Mouse (Mus musculus): ENCODE results near the gene Ube2q1.

Gene Ube2q1

DNA sequence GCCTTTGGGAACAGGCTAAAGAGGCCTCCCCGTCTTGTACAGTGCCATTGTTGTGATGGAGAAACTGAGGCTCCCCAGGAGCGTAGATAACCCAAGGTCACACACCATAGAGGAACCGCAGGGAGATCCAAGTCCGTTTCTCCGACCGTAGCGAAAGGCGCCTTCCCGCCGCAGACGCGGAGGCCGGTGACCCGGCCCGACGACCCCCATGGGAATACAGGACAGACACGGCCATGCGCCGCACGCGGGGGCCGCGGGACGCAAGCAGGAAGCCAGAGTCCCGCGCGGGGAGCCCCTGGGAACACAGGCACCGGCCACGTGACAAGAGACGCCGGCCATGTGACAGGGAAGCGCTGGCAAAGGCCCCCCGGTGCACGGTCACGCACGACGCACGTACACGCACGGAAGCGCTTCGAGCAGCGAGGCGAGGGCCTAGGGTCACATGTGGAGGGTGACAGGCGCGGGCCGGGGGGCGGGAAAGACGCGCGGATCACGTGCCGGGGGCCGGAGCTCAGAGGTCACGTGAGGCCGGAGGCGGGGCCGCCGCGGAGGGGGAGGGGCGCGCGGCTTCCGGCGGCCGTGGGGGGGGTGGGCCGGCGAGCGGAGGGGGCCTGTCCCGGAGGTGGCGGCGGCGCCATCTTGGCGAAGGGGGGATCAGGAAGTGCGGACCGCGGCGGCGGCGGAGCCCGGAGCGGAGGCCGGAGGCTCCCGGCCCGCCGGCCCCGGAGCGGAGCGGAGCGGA is at the start of gene Ube2q1:
TSS of gene Ube2q1 (plus strand) at position 649 of the 742 bp plus-strand sequence.
- in situ Hi-C loops (cut with MboI; ENCODE audit: low sequenced_read_pairs), result no loop called here

DNA sequence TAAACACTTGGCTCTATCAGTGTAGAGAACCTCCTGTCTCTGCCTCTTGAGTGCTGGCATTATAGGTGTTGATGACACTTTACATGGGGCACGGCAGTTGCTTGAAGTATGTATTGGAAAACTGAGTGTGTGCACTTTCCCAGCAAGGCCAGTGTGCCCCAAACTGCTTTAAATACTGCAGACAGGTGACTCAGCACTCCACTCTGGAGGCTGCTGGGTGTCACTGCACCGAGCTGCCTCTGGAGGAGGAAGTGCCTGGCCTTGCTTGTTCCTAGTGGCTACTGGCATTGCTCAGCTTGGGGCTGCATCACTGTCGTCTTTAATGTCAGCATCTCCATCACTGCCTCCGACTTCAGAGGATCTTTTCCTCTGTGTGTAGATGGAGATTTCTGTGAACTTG is 46.4 kb upstream of the Ube2q1 start:
- in situ Hi-C loops (cut with MboI; ENCODE audit: low sequenced_read_pairs), result no loop called here

DNA sequence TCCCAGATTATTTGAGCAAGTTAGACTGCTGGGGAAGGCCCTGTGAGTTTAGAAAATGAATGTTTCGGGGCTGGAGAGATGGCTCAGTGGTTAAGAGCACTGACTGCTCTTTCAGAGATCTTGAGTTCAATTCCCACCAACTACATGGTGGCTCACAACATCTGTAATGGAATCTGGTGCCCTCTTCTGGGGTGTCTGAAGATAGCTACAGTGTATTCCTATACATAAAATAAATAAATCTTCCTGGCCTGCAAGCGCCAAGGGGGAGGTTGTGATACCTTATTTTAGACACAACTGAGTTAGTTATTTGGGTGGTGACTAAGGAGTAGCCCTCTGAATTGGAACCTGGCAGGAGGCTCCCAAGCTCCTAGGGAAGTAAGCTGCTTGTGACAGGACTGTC is 44.6 kb upstream of the Ube2q1 start:
- in situ Hi-C loops (cut with MboI; ENCODE audit: low sequenced_read_pairs), result no loop called here

DNA sequence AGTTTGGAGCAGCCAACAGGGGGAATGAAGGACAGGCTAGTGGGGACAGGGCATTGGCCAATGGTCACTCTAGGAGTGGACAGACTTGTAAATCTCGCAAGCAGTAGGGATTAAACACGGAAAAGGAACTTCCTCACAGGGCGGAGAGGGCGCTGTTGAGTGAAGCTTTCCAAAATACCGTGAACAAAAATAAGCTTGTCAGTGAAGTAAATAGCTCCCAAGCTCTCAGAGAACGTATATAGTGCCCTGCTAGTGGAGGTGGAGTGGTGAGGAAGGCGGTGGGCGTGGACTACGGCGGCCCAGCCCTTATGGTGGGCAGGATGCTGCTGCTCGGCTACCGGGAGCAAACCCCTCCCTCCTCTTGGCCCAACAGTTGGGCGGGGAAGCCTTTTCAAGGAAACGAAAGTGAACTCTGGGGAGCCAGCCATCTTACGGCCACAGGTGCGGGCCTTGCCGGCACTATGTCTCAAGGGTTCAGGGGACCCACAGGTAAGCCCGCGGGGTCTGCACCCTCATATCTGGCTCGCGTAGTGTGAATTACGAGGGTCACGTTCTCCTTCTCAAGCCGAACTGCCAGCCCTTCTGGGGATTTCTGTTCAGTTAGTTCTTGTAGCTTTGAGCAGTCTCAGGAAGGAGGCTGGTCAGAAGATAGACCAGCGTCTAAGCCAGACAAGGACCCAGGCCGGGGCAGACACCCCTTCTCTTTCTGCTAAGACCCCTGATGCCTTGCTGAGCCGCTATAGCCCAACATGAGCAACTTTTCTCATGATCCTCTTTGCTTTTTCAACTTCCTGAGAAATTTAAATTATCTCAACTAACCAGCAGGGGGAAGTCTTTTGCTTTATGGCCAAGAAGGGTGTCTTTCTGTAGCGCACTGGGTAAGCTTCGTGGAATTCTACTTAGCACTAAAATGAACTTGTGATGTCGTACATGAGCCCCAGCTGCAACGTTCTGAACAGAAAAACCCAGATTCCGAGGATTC is 42.8 kb upstream of the Ube2q1 start:
- in situ Hi-C loops (cut with MboI; ENCODE audit: low sequenced_read_pairs), result no loop called here

DNA sequence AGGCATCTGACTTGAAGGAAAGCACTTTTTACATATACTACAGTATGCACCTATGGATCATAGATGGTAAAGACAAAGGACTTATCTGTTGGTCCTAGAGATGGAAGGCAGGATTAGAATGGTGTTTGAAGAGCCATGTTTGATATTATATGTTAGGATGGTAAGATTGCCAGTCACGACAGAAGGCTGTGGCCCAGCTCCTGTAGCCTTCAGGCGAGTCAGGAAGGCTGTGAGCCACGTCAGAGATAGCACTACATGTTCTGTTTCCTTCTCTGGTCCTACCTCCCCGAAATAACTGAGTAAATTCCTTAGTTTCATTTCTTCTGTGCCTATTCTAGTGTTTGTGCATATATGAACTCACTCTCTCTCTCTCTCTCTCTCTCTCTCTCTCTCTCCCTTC is 41.3 kb upstream of the Ube2q1 start:
- in situ Hi-C loops (cut with MboI; ENCODE audit: low sequenced_read_pairs), result no loop called here

DNA sequence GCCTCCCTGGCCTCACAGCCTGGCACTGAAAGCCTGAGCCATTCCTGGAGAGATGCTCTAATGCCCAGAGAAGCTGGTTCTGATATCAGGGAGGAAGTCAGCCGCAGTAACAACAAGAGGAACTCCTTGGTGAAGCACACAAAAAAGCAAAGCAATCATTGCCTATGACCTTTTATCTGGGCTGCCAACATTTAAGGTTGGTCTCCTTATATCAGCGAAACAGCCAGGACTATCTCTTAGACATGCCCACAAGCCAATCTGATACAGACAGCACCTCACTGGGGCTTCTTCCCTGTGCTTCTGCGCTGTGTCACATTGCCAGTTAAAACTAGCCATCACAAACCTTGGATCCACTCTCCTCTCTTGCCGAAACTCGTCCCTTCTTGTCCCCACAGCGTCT is 34.9 kb upstream of the Ube2q1 start:
- in situ Hi-C loops (cut with MboI; ENCODE audit: low sequenced_read_pairs), result no loop called here

DNA sequence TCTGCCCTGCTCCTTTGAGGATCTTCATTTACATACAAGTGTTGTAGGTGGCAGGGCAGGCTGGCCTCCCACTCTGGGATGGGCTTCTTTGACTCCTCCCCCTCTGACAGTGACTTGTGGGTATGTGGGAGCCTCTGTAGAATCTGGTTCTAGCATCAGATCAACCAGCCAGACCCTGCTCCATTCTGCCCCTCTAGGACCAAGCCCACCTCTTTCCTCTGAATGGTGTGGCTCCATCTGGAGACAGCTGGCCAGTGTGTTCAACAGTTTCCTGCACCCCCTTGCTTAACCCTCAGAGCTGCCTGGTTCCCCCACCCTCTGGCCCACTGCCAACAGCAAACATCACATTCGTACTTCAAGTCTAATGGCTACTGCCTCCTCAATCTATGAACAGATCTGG is 21.1 kb upstream of the Ube2q1 start:
- in situ Hi-C loops (cut with MboI; ENCODE audit: low sequenced_read_pairs), result no loop called here

DNA sequence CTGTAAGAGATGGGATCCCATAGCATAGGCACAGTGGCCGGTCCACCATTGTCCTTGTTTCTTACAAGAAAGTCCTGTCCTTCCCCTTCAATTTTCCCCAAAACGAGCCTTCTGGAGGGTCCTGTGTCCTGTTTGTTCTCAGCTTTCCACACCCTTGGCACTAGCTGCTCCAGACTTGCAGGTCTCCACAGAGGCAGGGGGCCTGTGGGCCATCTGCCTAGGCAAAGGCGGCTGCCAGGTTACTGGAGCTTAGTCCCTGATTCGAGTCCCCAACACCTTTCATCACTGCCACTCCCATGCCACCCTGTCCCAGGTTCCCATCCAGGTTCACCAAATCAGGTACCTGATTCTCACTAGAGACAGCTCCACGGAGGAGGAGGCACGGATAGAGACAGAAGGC is 18.1 kb upstream of the Ube2q1 start:
- in situ Hi-C loops (cut with MboI; ENCODE audit: low sequenced_read_pairs), result no loop called here

DNA sequence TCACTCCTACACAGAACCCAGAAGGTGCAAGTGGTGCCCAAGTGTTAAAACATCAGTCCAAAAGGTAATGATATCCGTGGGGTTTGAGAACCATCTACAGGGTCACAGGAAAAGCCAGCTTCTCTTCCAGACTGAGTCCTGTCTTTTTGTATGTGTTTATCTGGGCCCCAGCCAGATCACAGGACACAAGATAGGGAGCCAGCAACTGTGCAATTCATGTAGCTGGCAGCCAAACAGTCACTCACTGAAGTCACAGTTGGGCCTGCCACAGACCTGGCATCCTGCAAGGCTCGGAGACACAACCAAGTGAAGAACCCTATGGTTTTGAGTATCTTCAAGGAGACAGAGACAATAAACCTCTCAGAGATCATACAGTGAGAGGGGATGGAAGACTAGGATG is 15.6 kb upstream of the Ube2q1 start:
- in situ Hi-C loops (cut with MboI; ENCODE audit: low sequenced_read_pairs), result no loop called here

DNA sequence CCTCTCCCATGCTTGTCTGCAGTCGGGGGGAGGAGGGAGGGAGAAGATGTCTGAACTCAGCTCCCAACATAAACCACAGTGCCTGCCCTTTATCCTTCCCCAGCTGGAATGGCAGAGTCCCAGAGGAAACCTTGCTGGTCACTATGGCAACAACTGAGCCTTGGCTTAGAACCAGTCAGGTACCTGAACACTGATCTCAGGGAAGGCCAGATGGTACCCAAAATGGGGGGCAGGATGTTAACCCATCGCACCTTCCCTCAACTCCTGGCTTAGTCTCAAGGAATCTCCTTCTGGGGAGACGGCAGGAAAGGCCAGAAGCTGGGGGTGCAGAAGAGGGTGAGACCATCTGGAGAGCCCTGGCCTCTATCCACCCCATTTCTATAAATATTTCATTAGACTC is 13.6 kb upstream of the Ube2q1 start:
- in situ Hi-C loops (cut with MboI; ENCODE audit: low sequenced_read_pairs), result no loop called here

DNA sequence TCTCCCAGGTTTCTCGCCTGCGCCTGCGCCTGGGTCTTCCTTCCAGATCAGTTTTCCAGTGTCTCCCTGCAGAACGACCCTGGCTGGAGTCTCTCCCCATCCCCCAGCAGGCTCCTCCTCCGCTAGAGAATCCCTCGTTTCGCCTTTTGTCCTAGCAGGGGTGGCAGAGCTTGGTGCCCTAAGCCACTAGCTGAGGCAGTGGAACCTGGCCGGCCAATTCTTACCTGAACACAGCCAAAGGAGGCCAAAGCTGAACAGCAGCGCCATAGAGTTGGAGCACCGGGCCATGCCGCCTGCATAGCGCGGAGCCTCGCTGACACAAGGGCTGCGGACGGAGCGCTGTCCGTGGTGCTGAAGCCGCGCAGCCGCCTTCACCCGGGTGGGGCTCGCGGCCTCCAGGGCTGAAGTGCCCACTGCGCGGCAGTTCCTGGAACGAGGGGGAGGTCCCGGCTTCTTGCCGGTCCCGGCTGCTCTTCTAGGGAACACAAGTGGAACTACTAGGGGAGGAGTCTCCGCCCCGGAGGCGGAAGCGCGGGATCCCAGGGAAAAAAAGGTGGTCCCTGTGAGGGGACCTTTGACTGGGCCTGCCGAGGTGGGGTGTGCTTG is 9.2 kb upstream of the Ube2q1 start, which contains the start of gene Chrnb2:
TSS of gene Chrnb2 (minus strand) at position 514 of the 606 bp plus-strand sequence.
- in situ Hi-C loops (cut with MboI; ENCODE audit: low sequenced_read_pairs), result no loop called here

DNA sequence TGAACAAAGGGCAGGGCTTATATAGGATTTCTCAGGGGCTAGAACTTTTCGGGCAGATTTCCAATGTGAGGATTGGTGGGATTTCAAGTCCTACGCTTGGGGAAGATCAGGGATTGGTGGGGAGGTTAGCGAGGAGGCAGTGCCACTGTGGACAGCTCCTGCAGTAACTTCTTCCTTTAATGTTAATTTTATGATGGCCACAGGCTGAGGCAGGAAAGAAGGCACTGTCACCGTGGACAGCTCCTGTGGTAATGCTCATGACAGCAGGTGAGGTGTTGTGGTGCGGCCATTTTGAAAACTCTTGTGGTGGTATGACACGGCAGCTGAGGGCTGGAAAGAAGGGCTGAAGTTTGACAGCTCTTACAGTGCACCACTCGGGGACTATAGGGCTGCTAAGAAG is 3.8 kb upstream of the Ube2q1 start:
- in situ Hi-C loops (cut with MboI; ENCODE audit: low sequenced_read_pairs), result no loop called here

DNA sequence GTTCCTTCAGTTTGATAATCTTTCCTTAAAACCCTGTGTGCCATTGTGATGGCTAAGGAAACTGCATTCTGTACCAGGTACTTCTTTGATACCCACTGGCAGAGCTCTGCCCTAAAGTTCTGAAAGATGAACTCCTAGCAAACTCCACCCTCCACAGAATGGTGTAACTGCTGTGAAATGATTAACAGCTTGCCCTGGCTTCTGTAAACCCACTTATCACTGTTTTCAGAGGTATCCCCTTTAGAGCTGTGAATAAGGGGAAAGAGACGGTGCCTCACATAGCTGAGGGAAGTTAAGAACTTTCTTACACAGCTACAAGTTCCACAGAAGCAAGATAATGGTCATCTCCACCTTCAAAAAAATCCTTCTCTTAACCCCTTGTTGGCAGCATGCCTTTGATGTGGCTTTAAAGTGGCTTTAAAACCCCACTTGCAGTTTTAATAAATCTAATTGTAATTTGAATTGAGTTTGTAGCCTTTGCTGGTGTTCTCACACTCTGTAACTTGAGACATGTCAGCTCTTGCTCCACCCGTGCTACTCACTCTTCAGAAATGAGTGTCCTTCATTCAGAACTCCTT is 2.9 kb upstream of the Ube2q1 start:
- in situ Hi-C loops (cut with MboI; ENCODE audit: low sequenced_read_pairs), result no loop called here

DNA sequence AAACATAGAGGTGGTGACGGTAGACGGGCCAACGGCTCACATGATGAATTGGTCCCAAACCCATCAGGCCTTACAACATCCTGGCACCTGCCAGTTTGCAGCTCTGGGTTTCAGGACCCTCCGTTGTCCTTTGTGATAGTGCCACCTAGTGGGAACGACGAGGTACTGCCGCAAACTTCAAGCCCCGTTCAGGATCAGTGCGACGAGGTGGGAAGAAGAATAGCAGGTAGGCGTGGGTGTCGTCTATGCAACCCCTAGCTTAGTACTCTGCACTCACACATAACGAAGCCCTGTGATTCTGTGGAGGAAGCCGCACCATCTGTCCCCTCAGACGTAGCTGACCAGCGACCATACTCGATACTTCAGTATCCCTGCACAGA is 838 bp upstream of the Ube2q1 start:
- in situ Hi-C loops (cut with MboI; ENCODE audit: low sequenced_read_pairs), result no loop called here

DNA sequence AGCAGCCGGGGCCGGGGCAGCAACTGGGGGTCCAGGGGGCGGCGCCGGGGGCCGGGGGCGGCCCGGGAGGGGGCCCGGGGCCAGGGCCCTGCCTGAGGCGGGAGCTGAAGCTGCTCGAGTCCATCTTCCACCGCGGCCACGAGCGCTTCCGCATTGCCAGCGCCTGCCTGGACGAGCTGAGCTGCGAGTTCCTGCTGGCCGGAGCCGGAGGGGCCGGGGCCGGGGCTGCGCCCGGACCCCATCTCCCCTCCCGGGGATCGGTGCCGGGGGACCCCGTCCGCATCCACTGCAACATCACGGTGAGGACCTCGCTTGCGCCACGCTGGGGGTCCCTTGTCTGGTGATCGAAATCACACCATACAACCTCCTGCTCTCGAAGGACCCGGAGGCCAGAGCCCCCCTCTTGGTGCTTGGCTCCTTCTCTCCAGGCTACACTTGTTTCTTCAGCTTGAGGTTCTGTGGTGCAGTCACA is 360 bp downstream of the Ube2q1 start:
- in situ Hi-C loops (cut with MboI; ENCODE audit: low sequenced_read_pairs), result no loop called here

DNA sequence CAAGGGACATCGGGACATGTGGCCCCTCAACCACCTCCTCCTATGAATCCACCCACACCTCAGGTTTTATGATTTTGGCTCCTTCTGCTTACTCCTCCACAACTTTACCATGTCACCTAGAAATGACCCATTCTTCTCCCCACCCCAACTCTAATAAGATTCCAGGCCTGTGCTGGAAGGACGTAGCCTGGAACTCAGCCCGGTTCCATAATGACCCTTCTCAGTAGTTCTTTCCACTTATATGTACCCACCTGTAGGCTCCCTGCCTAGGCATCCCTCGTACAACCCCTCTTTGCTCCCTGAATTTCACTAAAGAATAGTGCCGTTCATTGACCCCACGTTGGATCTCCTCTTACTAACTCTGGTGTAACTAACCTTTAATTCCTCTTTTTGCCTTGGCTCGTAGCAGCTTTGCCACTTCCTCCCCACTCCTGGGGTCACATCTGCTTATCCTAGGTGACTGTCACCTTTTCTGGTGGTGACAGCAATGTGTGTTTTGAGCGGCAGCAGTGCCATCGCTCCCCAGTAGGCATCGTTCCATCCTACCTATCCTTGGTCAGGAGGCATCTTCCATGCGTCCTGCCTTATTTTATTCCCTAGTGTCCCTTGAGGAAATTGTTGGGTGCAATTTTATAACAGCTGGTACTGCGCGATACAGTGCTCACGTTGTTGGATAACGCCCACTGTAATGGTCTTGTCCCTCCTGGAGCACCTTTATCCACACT is 982 bp downstream of the Ube2q1 start:
- in situ Hi-C loops (cut with MboI; ENCODE audit: low sequenced_read_pairs), result no loop called here

DNA sequence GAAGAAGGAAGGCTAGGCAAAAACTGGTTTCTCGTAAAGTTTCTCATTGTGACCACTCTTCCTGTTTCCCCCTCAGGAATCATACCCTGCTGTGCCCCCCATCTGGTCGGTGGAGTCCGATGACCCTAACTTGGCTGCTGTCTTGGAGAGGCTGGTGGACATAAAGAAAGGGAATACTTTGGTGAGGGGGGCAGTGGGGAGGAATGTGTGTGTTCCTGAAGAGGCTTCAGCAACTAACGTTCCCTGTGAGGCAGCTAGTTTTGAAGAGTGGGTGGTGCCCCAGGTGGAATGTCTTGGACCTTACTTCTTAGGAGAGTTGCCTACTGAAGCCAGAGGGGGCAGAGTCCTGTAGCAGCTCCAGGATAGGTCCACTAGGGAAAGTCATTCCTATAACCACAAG is 2.6 kb downstream of the Ube2q1 start:
- in situ Hi-C loops (cut with MboI; ENCODE audit: low sequenced_read_pairs), result no loop called here

DNA sequence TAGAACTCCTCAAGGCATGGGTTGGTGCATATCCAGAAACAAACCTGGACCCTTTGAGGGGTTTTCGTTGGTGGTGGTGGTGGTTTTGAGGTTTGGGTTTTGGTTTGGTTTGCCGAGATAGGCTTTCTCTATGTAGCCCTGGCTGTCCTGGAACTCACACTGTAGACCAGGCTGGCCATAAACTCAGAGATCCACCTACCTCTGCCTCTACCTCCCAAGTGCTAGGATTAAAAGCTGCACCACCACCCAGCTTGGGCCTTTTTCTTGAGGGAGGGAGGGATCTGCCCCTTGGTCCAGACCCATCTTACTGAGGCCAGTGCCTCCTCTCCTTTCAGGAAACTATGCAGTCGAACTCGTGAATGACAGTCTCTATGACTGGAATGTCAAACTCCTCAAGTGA is 6.7 kb downstream of the Ube2q1 start:
- in situ Hi-C loops (cut with MboI; ENCODE audit: low sequenced_read_pairs), result no loop called here

DNA sequence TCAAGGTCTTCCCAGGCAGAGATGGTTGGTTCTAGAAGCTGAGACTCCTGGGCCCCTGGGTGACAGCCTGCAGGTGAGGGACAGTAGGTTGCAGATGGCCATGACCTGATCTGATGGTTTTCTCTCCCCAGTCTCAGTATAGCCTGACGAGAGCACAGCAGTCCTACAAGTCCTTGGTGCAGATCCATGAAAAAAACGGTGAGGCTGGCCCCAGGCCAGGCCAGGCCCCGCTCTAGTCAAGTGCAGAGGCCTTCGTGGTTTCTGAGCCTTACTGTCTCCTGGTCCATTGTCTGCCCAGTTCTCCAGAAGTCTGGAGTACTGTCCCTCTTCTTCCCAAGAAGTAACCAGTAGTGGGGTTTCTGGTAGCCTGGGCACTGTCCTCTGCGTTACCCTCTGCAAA is 8.2 kb downstream of the Ube2q1 start:
- in situ Hi-C loops (cut with MboI; ENCODE audit: low sequenced_read_pairs), result no loop called here

DNA sequence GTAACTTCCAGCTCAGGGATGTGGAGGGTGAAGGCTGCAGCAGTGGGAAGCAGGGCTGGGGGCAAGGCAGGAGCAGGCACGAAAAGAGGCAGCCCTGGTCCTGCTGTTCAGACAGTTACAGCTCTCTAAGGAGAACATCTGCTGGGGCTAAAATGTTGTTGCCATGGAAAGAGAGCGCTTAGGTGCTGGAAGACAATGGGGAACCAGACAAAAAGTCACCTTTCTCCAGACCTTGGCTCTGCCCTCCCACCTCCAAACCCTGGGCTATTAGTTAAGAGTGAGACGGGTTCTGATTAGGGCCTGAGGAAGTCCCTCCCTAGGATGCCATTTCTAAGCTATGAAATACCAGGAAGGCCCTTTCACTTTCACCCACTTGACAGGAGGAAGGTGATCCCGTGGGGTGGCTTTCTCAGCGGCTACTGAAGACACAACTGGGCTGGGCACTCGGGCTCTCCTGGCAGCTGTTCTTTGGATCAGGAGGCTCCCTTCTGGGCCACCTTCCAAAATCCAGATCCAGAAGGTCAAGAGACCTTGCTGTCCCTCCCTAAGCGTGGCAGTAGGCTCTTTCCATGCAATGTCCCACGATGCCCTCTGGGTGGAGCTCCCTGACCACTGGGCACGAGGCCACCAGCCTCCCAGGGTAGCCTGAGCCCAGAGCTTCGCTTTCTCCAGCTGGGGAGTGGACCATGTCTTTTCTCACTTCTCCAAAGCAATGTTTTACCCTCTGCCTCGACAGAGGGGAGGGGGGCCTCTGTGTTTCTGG is 11.8 kb downstream of the Ube2q1 start:
- in situ Hi-C loops (cut with MboI; ENCODE audit: low sequenced_read_pairs), result loop anchor here (5.0 kb wide), 1 partner anchor 67 kb away; no protein-coding TSS in a partner anchor

Measured in CH12F3 (cell line).